In the genomic region with DNA sequence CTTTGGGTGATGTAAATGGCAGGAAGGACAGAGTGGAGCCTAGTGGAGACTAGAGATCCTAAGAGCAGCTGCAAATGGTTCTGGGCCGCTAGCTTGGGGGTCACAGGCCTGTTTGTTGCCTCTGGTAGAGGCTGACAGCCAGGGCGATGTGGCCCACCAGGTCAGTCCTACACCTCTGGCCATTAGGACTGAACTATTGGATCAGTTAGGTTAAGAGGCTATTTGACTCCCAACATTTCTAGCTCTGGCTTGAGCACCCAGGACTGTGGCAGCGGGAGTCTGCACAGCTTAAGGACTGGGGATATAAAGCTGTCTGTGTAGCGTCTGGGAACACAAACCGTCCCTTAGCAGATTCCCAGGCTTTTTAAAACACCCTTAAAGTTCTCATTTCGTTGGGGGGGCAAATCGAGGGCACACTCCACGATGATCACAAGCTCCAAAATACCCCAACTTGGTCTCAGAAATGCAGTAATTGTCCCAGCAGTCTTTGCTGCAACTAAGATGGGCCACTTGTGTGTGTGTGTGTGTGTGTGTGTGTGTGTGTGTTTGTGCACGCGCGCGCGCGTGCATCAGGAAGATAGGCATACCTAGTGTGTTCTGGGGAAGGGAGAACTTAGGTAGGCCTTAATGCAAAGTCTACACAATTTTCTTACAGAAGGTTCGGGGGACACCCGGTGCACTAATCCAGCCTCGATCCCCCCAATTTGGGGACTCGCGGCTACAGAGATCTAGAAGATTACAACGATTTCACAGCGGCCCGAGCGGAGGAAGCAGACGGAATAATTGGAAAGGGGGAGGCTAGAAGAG, we compare ENCODE assay signal across 16 mouse cellular contexts. TPM values are rescaled to one million over a fixed set of nuclear protein-coding genes. Genes with fewer than 3 reads are reported as not detected.
DNase-seq lines count a peak whose midpoint lies in the region; ATAC-seq and TF ChIP-seq lines count a peak whose summit lies in the region.
"Had no signal": no experiment of that assay in that cellular context is flagged by ENCODE, and none has a peak within 500 bp of the region (broad histone marks: within the 10 kb centered on the region; RNA-seq: fewer than 3 reads in every experiment).

No protein-coding gene starts in this region.

- WGBS in forebrain, embryonic 11.5 days, result under 1% methylated on average over 24 of the region's 24 CpGs
- WGBS in forebrain, embryonic 16.5 days, result 3% methylated on average over 24 of the region's 24 CpGs
- WGBS in embryonic facial prominence, embryonic 15.5 days, result 2% methylated on average over 24 of the region's 24 CpGs
- 0% methylated on average over 24 of the region's 24 CpGs for WGBS in limb, embryonic 11.5 days
- WGBS in midbrain, postnatal 0 days, result 5% methylated on average over 24 of the region's 24 CpGs

- H3K4me3 ChIP-seq in forebrain, embryonic 11.5 days (ENCODE audit: low read depth, low read length), result peak overlapping the region; percentile 27
- H3K4me3 ChIP-seq in forebrain, embryonic 16.5 days (replicated peaks; ENCODE audit: low read length), result no peak overlapping the region
- peak overlapping the region; percentile 46 for H3K4me3 ChIP-seq in embryonic facial prominence, embryonic 15.5 days (replicated peaks)
- no peak overlapping the region for H3K4me3 ChIP-seq in limb, embryonic 11.5 days (ENCODE audit: low read depth, low read length)
- peak overlapping the region; percentile 37 for H3K4me3 ChIP-seq in midbrain, postnatal 0 days (ENCODE audit: low read depth, low read length)

- peak overlapping the region; percentile 32; the same call in 1 of the 2 replicates for H3K4me2 ChIP-seq in forebrain, embryonic 11.5 days (ENCODE audit: low read depth, low read length, severe bottlenecking)
- no peak overlapping the region for H3K4me2 ChIP-seq in forebrain, embryonic 16.5 days (ENCODE audit: low read length)
- peak overlapping the region; percentile 47 for H3K4me2 ChIP-seq in embryonic facial prominence, embryonic 15.5 days (replicated peaks)
- no peak overlapping the region for H3K4me2 ChIP-seq in limb, embryonic 11.5 days (ENCODE audit: low read depth, severe bottlenecking)
- H3K4me2 ChIP-seq in midbrain, postnatal 0 days (ENCODE audit: low read depth, low read length, poor library complexity, severe bottlenecking), result peak overlapping the region; percentile 44

- peak; percentile 59 for DNase-seq in forebrain, embryonic 11.5 days (ENCODE audit: low spot score)
- peak; percentile 58 for DNase-seq in limb, embryonic 11.5 days (ENCODE audit: low spot score)
- no peak for DNase-seq in midbrain, postnatal 0 days (ENCODE audit: low spot score)
- no peak for DNase-seq in left cerebral cortex, postnatal 10 days (ENCODE audit: extremely low spot score in 1 of 2, low spot score in 2 of 2)
- no peak for DNase-seq in frontal cortex, postnatal 36 days (ENCODE audit: low spot score in 2 of 2)
- no peak for DNase-seq in layer of hippocampus, postnatal 25 days (ENCODE audit: extremely low spot score in 1 of 2, low spot score in 1 of 2)
- DNase-seq: cerebellum, adult 9-11 months; heart, postnatal 10 days; kidney, adult 8-10 months; right cerebral cortex, postnatal 25 days; thymus, postnatal 36 days had no signal

- H3K36me3 ChIP-seq in forebrain, embryonic 11.5 days (ENCODE audit: control insufficient read depth, insufficient read depth, low read length), result no peaks in the 10 kb centered on the region
- no peaks in the 10 kb centered on the region for H3K36me3 ChIP-seq in forebrain, embryonic 16.5 days (ENCODE audit: control insufficient read depth, insufficient read depth)
- no peaks in the 10 kb centered on the region for H3K36me3 ChIP-seq in embryonic facial prominence, embryonic 15.5 days
- H3K36me3 ChIP-seq in limb, embryonic 11.5 days (ENCODE audit: control insufficient read depth, insufficient read depth, low read length), result no peaks in the 10 kb centered on the region
- no peaks in the 10 kb centered on the region for H3K36me3 ChIP-seq in midbrain, postnatal 0 days (ENCODE audit: insufficient read depth, low read length)

- no peak overlapping the region; the same call in 1 of the 2 replicates for H3K9ac ChIP-seq in forebrain, embryonic 11.5 days (ENCODE audit: low read length)
- no peak overlapping the region for H3K9ac ChIP-seq in forebrain, embryonic 16.5 days (replicated peaks; ENCODE audit: low read depth, low read length)
- H3K9ac ChIP-seq in embryonic facial prominence, embryonic 15.5 days, result no peak overlapping the region
- H3K9ac ChIP-seq in limb, embryonic 11.5 days (ENCODE audit: low read length), result no peak overlapping the region
- H3K9ac ChIP-seq in midbrain, postnatal 0 days (replicated peaks; ENCODE audit: low read length, poor library complexity, severe bottlenecking), result peak overlapping the region; percentile 48; the same call in 1 of the 2 replicates

- no peak overlapping the region for H3K27ac ChIP-seq in forebrain, embryonic 11.5 days (ENCODE audit: low read depth, low read length)
- no peak overlapping the region for H3K27ac ChIP-seq in forebrain, embryonic 16.5 days (ENCODE audit: low read length)
- no peak overlapping the region for H3K27ac ChIP-seq in embryonic facial prominence, embryonic 15.5 days (replicated peaks)
- no peak overlapping the region for H3K27ac ChIP-seq in limb, embryonic 11.5 days (replicated peaks; ENCODE audit: low read depth, low read length)
- H3K27ac ChIP-seq in midbrain, postnatal 0 days (ENCODE audit: low read depth, low read length), result peak overlapping the region; percentile 48; the same call in 1 of the 2 replicates

- no peak for TF ChIP-seq CTCF in midbrain, postnatal 0 days (IDR thresholded peaks at IDR 0.05)

- intact Hi-C loops in left cerebral cortex, postnatal 10 days (cut with DNase I), result no loop called here

- H3K9me3 ChIP-seq in forebrain, embryonic 11.5 days (ENCODE audit: control insufficient read depth, low read length), result no peaks in the 10 kb centered on the region
- no peaks in the 10 kb centered on the region for H3K9me3 ChIP-seq in forebrain, embryonic 16.5 days (ENCODE audit: control insufficient read depth, low read length)
- no peaks in the 10 kb centered on the region for H3K9me3 ChIP-seq in embryonic facial prominence, embryonic 15.5 days (replicated peaks)
- no peaks in the 10 kb centered on the region for H3K9me3 ChIP-seq in limb, embryonic 11.5 days (ENCODE audit: control insufficient read depth, low read length)
- H3K9me3 ChIP-seq in midbrain, postnatal 0 days (ENCODE audit: low read length), result no peaks in the 10 kb centered on the region

- ATAC-seq in forebrain, embryonic 11.5 days (replicated peaks; ENCODE audit: low FRiP score), result no peak
- no peak for ATAC-seq in forebrain, embryonic 16.5 days
- ATAC-seq in embryonic facial prominence, embryonic 15.5 days (ENCODE audit: insufficient number of reproducible peaks, low FRiP score, low TSS enrichment, low read depth), result no peak
- ATAC-seq in limb, embryonic 11.5 days (ENCODE audit: insufficient number of reproducible peaks, low FRiP score, low TSS enrichment, low read depth), result no peak
- ATAC-seq in midbrain, postnatal 0 days (ENCODE audit: low FRiP score), result no peak

- H3K27me3 ChIP-seq in forebrain, embryonic 11.5 days (ENCODE audit: control insufficient read depth, insufficient read depth, low read length), result peaks cover 98% of the 10 kb centered on the region
- H3K27me3 ChIP-seq in forebrain, embryonic 16.5 days (replicated peaks; ENCODE audit: control insufficient read depth, insufficient read depth, low read length), result peaks cover 87% of the 10 kb centered on the region
- peaks cover 99% of the 10 kb centered on the region for H3K27me3 ChIP-seq in embryonic facial prominence, embryonic 15.5 days
- H3K27me3 ChIP-seq in limb, embryonic 11.5 days (ENCODE audit: control insufficient read depth, insufficient read depth, low read length), result peaks cover 96% of the 10 kb centered on the region
- H3K27me3 ChIP-seq in midbrain, postnatal 0 days (ENCODE audit: insufficient read depth, low read length), result peaks cover 38% of the 10 kb centered on the region

- H3K4me1 ChIP-seq in forebrain, embryonic 11.5 days (replicated peaks; ENCODE audit: control insufficient read depth, insufficient read depth, low read length), result peaks cover 29% of the 10 kb centered on the region
- peaks cover 21% of the 10 kb centered on the region for H3K4me1 ChIP-seq in forebrain, embryonic 16.5 days (replicated peaks; ENCODE audit: control insufficient read depth, insufficient read depth, low read length)
- H3K4me1 ChIP-seq in embryonic facial prominence, embryonic 15.5 days, result peaks cover 40% of the 10 kb centered on the region
- H3K4me1 ChIP-seq in limb, embryonic 11.5 days (ENCODE audit: control insufficient read depth, insufficient read depth, low read length), result peaks cover 6% of the 10 kb centered on the region; the same call in 1 of the 2 replicates
- no peaks in the 10 kb centered on the region for H3K4me1 ChIP-seq in midbrain, postnatal 0 days (ENCODE audit: insufficient read depth, low read length)

RNA-seq across cellular contexts. Expression of a gene that starts 2.5 kb away (rescaled TPM):
- polyA plus RNA-seq in forebrain, embryonic 11.5 days (2014; fragmentation: Nextera tagmentation; extraction: Ambion mirVana), result 0.57 and 0.73 TPM in 2 replicates
- 0.15 TPM in 1 of 2 replicates, not detected in the other for polyA plus RNA-seq in forebrain, embryonic 16.5 days (2015; fragmentation: Nextera tagmentation; extraction: Ambion mirVana)
- polyA plus RNA-seq in embryonic facial prominence, embryonic 15.5 days (2015; fragmentation: Nextera tagmentation; extraction: Ambion mirVana), result 1.7 and 2.6 TPM in 2 replicates
- 0.25 and 0.31 TPM in 2 replicates for polyA plus RNA-seq in limb, embryonic 11.5 days (2014; fragmentation: Nextera tagmentation; extraction: Ambion mirVana)
- total RNA-seq in midbrain, postnatal 0 days (2014; rRNA removed), result 34.9 and 36.0 TPM in 2 replicates
- 3.0 and 3.4 TPM in 2 replicates for polyA plus RNA-seq in midbrain, postnatal 0 days (2015; fragmentation: Nextera tagmentation; extraction: Ambion mirVana)
- not detected for total RNA-seq in left cerebral cortex, postnatal 10 days (2021)
- not detected for total RNA-seq in layer of hippocampus, postnatal 25 days (2021)
- total RNA-seq: granulocyte monocyte progenitor cell, adult 5-6 weeks; heart, postnatal 10 days; layer of hippocampus, adult 18-20 months; left cerebral cortex, postnatal 25 days had no signal

Comparison
In these comparisons a context has a peak if more than half of its experiments do, and no peak if none do; other contexts are left out.
1. H3K4me2 ChIP-seq: peak in forebrain, embryonic 11.5 days (single experiment), embryonic facial prominence, embryonic 15.5 days (single experiment) and midbrain, postnatal 0 days (single experiment); none in forebrain, embryonic 16.5 days (single experiment) and limb, embryonic 11.5 days (single experiment).
2. H3K4me3 ChIP-seq: peak in forebrain, embryonic 11.5 days (single experiment), embryonic facial prominence, embryonic 15.5 days (single experiment) and midbrain, postnatal 0 days (single experiment); none in forebrain, embryonic 16.5 days (single experiment) and limb, embryonic 11.5 days (single experiment).
3. DNase-seq: peak in forebrain, embryonic 11.5 days (single experiment) and limb, embryonic 11.5 days (single experiment); none in midbrain, postnatal 0 days (single experiment), left cerebral cortex, postnatal 10 days (0 of 2), frontal cortex, postnatal 36 days (0 of 2) and layer of hippocampus, postnatal 25 days (0 of 2).